Mouse (Mus musculus): ENCODE results near the gene Edem3.
"Not testable (repeated sequence)": the region's sequence is repeated elsewhere in the genome, so short reads cannot be mapped to it uniquely, and the experiment has no call there.

Edem3 gene

DNA sequence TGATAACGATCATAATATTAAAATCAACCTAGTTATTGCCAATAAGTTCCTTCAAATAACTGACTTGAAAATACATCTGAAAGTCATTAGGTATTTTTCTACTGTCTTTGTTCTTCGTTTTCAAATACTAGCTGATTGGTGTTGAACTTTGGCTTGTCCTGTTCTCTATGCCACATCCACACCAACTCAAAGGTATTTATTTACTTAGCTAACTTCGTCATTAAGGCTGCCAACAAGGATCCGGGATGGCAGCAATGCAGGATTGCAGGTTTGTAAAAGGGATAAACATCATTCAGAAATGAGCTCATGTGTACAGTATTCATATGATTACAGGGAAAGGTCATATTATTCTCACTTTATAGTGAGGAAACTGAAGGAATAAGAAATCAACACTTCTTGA is 2.2 kb upstream of the Edem3 start:
- no peak for DNase-seq (ENCODE audit: low read depth)

DNA sequence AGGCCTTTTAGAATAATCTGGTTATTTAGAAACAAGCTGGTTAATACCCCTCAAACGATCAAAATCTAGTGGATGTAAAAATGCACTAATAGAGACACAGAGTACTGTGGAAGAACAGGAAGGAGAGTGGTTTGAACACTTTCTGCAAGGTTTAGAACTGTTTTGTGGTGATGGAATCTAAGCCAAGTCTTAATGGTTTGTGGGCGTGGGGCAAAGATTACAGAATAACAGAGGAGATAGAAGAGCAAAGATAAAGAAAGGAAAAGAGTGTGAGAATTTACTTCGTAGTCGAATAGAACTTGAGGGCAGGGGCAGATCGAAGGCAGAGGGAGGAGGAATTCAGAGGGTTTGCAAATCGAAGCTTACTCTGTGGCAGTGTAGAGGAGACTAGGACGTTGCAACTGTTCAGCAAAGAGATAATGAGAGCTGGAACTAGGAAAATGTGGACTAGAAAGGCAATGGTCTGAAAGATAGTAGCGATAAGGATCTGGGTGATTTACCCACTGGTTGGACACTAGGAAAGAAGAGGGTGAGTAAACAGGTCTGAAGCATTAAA is 1.7 kb upstream of the Edem3 start:
- no peak for DNase-seq (ENCODE audit: low read depth)

DNA sequence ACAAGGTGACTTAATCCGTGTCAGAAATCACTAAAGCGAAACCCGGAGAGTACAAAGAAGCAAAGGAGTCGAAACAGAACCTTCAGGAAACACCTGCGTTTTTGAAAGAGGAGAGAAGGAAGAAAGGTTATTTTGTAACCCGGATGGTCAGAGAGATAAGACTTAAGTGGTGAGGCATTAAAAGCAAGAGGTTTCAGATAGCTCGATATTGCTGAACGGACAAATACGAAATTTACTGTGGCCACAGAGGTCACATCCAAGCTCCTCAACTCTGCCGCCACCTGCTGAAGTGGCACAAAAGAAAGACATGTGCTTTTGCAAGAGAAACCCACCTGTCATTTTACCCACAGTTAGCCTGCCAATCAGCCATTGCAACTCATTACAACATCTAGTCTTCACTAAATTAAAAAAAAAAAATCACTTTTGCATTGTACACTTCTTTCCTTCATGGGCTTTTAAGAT is 1.1 kb upstream of the Edem3 start:
- DNase-seq (ENCODE audit: low read depth), result no peak

DNA sequence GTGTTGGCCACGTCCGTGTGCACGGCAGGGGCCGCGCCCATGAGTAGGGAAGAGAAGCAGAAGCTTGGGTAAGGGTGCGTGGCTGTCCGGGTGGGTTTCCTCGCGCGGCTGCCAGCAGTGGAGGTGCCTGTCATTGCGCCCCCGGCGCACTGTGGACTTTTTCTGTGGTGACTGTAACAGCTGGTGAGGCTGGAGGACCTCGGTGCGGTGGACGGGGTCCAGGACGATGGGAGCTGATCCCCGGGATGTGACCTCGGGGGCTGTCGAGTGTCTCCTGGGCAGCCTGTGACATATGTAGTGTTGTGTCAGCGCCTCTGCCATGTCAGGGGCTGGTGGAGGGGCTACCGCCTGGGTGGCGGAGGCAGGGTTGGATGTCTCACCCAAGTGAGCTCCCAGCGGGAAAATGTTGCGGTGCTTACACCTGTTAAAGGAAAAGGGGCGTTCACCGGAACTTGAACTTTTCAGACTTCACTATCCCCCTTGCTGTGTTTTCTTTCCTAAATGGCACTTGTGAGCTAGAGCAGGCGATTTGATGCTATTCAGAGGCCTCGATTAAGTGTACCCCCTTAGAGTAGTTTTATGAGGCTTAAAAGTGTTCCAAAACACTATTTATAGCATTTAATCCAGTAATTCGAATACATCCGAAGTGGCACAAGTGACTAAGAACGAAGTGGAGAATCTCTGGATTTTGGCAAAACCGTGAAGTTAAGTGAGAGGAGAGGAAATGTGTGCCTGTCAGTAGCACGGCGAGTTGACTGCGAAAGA is 671 bp downstream of the Edem3 start:
- no peak for DNase-seq (ENCODE audit: low read depth)

DNA sequence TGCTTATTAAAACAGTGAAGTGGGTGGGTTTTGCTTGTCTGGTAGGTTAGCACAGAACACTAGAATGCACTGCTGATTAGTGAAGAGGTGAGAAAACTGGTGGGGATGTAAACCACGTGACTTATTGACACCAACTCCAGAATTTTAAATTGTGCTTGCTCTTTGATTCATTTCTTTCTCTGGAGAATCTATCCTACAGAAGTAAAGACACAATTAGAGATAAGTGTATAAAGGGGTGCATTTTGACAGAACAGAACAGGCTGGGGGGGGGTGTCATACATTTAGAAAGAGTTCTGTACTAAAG is 1.2 kb downstream of the Edem3 start:
- DNase-seq (ENCODE audit: low read depth), result no peak

DNA sequence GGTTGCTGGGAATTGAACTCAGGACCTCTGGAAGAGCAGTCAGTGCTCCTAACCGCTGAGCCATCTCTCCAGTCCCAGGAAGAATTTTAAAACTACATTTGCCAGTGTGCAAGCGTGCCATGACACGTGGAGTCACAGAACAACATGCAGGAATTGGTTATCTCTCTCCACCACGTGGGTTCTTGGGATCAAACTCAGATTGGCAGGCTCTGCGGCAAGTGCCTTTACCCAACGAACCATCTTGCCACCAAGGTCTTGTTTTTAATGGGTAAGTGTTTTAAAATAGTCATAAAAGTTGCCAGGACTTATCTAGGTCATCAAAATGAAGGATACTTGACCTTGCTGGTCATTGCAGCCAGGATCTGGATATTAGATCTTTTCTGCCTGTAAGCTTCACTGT is 3.1 kb downstream of the Edem3 start:
- DNase-seq (ENCODE audit: low read depth), result no peak

DNA sequence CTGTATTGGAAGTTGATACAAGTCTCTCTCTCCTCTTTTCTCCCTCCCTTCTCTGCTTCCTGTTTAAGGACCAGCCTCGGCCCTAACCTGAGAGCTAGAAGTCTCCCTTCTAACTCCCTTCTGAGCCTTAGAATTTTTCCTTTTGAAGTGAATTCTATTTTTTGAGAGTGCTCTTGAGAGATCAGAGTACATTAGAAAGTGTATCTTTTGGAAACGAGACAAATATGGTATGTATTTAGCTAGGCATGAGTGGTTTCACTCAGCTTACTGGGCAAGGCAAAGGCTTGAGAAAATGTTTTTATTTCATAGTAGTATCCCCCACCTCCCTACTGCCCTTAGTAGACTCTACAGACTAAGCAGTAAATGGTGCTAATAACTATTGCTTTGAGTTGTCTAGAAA is 3.8 kb downstream of the Edem3 start:
- DNase-seq (ENCODE audit: low read depth), result no peak

DNA sequence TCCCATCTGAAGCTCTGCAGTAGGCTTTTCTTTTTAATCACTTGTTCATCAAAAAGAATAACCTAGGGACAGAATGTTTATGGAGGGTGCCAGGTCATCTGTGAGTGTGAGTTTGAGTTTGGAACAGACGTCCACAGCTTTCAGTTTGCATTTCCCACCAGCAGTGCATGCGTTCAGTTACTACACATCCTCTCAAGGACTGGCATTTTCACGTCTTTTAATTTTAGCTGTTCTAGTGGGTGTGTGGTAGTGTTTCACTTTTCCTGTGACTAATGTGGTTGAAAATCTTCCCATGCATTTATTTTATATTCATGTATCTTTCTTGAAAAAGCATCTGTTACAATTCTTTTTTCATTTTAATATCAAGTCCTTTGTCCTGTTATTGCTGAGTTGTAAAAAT is 9.1 kb downstream of the Edem3 start:
- no peak for DNase-seq (ENCODE audit: low read depth)

DNA sequence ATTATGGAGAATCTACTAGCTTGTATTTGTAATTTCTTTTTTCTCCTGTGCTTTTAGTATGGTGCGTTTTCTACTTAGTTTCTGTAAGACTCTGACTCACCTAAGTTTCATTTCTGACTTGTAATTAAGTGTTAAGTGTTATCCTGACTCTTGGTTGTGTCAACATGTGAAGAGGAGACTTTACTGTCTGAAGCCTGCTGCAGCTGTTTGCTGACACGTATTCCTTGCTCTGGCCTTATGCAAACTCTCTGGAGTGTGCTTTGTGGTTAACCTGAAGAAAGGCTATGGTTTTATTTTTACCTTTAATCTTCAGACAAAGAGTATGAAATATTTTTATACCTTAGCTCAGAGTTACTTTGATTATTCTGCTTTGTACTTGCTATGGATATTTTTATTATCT is 11.0 kb downstream of the Edem3 start:
- DNase-seq (ENCODE audit: low read depth), result no peak

DNA sequence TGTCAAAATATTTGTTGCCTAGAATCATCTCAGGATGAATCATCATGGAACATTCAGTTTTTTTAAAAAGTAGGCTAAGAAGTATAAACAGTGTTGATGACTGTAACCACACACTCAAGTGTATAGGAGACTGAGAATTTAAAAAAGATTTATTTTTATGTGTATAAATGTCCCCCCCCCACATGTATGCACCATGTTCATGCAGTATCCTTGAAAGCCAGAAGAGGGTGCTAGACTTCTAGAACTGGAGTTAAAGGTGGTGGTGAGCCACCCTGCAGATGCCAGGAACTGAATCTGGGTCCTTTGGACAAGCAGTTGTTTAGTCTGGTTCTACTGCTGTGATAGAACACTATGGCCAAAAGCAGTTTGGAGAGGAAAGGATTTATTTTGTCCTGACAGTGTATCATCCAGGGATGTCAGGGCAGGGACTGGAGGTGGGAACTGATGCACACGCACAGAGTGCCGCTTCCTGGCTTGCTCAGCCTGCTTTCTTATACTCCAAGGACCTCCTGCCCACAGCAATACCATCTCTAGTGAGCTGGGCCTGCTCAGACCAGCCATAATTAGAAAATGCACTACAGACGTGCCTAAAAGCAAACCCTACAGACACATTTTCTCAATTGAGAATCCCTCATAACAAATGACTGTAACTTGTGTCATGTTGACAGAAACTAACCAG is 11.9 kb downstream of the Edem3 start:
- DNase-seq (ENCODE audit: low read depth), result peak; percentile 10

DNA sequence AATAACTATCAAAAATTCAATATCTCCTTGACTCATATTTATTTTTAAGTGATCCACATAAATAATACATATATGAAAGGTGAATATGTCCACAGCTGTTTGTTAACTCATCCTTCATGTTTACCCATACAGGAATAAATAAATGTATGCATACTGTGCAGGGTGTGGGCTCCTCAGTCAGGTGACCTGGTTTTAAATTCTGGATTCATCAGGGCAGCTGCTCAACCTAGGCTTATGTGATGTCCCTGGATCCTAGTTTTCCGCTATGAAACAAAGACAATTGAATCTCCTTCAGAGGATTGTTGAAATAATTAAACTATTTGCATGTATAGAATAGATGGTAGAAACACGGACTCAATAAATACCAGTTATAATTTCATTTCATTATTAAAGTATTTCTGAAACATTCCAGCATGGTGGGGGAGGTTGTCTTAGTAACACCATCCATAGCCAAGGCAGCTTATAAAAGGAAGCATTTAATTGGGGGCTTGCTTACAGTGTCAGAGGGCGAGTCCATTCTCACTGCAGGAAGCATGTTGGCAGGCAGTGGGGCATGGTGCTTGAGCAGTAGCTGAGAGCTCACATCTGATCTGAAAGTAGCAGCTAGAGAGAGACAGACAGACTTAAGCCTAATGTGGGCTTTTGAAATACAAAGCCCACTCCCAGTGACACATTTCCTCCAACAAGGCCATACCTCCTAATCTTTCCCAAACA is 14.2 kb downstream of the Edem3 start:
- DNase-seq (ENCODE audit: low read depth), result no peak

DNA sequence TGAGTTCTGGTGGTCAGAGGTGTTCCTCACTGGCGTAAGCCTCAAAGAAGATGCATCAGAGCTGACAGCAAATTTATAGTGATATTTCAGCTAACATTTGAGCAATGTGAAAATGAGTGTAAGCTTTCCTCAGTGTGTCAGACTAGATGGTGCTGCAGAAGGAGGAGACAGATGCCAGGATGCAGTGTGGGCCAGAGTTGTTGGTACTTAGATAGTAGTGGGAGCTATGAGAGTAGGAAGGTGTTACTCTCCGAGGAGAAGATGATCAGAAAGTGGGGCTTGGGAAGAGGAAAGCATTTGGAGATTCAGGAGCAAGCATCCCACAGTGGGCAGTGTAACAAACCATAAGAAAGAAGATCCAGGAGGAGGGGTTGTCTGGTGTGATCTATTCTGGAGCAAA is 22.4 kb downstream of the Edem3 start:
- DNase-seq (ENCODE audit: low read depth), result no peak

DNA sequence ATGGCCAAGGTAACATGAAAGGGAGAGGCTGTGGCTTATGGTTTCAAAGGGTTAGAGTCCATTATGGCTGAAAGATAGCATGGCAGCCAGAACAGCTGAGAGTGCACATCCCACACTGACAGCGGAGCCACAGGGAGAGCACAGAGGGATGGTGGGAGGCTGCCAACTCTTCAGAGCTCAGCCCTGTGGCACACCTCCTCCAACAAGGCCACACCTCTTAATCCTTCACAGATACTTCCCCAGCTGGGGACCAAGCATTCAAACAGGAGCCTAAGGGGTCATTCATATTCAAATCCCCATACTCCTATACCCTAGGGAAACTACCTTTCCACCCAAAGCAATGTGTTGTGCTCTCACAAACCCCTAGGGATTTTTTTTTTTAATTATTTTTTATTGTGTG is 23.4 kb downstream of the Edem3 start:
- no peak for DNase-seq (ENCODE audit: low read depth)

DNA sequence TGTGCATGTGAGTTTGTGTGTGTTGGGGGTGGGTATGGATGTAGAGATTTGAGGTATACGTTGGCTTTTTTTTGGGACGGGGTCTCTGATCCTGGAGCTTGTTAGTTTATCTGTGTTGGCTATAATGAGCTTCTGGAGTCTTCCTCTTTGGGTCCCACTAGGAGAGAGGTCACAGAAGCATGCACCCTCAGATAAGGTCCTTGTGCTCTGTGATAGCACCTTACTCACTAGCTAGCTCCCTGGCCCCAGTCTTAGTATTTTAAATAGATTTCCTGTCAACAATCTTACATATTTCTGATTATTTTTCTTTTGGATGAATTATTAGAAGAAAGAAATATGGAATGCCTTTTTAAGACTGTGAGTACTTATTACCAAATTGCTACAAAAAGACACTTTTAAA is 24.1 kb downstream of the Edem3 start:
- DNase-seq (ENCODE audit: low read depth), result no peak

DNA sequence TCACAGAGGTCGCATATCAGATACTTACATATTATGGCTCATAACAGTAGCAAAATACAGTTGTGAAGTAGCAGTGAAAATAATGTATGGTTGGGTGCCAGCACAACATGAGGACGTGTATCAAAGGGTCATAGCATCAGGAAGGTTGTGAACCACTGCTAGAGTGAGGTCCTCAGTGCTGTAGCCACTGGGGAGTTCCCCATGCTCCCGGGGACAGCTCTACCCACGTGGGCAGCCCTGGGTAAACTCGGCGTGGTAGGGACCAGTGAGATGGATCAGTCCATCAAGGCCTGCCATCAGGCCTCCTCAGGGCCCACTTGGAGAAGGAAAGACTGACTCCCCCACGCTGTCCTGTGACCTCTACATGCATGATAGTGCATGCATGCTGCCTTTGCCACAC is 26.3 kb downstream of the Edem3 start:
- no peak for DNase-seq (ENCODE audit: low read depth)

DNA sequence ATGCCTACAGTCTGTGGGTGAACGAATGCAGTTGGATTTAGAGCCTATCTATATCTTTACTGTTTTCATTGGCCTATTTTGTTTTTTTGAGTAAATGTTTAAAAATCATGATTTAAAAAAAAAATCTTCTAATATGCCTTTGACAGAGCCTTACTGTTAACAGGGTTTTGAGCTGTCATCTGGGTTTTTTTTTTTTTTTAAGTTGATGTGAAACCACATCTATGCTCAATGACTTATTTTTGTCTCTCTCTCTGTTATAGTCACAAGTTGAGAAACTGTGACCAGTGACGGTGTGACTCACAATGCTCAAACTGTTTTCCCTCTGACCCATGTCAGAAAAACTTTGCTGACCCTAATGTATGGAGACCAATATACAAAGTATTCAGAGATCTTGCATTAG is 28.2 kb downstream of the Edem3 start:
- no peak for DNase-seq (ENCODE audit: low read depth)

DNA sequence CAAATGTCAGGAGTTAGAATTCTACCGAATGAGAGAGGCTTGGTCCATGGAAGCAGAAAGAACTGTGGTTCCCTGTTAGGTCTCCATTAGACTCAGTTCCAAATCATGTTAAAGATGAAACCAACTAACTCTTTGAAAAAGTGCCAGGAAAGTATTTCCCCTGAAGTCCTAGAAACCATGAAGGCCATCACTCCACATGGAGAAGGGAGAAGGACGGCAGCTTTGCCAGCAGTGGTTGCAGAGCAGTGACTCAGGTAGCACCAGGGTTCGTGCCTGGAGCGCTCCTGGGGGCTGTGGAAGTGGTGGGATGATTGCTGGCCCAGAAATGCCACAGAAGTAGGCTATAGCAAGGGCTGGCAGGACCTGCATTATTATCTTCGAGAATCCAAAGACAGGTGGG is 31.2 kb downstream of the Edem3 start:
- no peak for DNase-seq (ENCODE audit: low read depth)

DNA sequence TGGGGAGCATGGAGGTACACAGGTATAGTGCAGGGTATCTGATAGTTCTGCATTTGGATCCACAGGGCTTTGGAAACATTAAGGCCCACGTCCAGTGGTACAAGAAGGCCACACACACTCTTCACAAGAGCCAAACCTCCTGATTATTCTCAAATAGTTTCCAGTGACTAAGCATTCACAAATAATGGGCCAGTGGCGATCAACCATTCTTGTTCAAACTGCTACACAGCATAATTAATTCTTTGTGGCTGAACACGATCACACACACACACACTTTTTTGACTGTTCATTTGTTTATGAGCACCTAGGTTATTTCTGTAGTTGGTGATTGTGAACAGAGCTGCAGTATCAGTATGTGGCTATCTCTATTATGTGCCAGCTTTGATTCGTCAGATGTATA is 34.0 kb downstream of the Edem3 start:
- DNase-seq (ENCODE audit: low read depth), result no peak

DNA sequence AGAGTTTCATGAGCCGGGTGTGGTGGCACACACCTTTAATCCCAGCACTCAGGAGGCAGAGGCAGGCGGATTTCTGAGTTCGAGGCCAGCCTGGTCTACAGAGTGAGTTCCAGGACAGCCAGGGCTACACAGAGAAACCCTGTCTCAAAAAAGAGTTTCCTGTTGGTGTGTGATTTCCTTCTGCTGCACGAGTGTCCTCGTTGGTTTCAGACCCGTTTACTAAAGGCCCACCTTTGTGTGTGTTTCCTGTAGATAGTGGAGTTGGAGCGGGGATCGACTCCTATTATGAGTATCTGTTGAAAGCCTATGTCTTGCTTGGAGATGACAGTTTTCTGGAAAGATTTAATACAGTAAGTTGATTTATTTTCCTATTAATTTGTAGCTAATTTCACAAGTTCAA is 36.9 kb downstream of the Edem3 start:
- DNase-seq (ENCODE audit: low read depth), result not testable (repeated sequence)

DNA sequence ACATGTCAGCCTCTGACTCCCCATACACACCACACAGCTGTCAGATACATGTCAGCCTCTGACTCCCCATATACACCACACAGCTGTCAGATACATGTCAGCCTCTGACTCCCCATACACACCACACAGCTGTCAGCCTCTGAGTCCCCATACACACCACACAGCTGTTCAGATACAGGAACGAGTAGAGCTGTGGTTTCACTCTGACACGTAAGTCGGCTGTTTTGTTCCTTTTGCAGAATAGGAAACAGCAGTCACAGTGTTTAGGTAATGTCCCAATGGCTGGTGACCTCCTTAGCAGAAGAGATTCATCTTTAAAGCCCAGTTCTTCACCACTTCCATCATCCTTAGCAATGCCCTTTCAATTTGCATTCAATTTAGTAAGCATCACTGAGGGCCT is 47.6 kb downstream of the Edem3 start:
- not testable (repeated sequence) for DNase-seq (ENCODE audit: low read depth)

DNA sequence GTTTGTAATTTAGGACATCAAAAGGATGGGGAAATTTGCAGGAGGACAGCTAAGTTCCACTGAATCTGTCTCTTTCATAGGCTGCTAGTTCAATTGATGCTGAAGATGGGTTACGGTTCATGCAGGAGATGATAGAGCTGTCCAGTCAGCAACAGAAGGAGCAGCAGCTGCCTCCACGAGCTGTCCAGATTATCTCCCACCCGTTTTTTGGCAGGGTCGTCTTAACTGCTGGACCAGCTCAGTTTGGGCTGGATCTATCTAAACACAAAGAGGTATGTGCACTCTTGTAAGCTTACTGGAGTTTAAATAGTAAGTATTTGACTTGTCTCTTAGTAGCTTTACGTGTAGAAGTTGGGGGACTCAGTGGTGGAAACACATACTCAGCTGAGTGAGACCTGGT is 52.1 kb downstream of the Edem3 start:
- DNase-seq (ENCODE audit: low read depth), result no peak

DNA sequence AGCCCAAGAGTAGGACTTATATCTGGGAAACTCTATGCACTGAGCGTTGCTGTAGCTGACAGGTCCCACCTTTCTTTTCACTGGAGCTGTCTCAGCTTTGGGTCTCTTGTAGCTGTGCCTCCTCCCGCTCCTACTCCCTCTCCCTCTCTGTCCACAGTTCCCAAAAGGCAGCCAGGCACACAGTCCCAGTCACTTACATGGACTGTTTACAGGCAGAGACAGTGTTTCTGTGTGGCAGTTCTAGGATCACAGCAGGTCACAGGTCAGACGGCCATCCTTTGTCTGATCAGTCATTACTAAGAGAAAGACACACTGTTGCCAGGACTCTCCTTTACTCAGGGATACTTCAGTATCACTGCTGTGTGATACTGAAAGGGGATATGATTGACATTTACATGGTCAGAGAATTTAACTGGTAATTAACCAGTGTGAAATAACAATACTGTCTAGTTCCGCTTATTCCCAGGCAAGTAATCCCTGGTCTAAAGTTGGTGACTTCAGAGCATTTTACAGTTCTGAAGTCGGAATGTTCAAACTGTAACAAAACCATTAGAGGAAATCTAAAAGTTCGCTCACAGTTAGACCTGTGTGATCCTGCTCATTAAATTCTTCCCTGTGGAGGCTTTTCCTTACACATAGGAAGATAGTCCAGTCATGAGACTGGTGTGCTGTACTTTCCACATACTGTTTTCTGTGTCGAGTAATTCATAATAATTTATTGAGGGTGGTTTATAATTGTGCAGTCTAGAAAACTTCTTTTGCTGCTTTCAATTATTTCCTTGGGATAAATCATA is 55.7 kb downstream of the Edem3 start:
- DNase-seq (ENCODE audit: low read depth), result no peak
